ENCODE assay signal across 21 mouse cellular contexts in the genomic region with DNA sequence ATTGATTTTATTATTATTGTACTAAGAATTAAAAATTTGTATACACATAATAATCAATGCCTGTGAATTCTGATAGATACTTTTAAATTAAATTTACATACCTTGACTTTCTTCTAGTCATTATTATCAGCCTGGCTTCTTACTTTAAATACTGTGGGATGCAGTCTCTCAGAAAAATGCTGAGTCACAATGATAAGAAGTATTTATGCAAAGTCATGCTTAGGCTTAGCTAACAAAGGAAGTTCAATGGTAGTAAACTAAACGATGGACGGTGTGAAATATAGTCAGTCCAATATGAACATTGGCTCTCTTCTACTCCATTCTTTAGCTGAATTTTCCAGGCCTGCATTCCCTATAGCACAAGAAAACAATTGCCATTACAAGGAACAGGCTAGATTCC. TPM values are rescaled to one million over a fixed set of nuclear protein-coding genes. Genes with fewer than 3 reads are reported as not detected.
A peak's percentile ranks its signal among the peaks of the same experiment; 100 is the strongest.
DNase-seq lines count a peak whose midpoint lies in the region; ATAC-seq lines count a peak whose summit lies in the region.
"Had no signal": no experiment of that assay in that cellular context is flagged by ENCODE, and none has a peak within 500 bp of the region (broad histone marks: within the 10 kb centered on the region; RNA-seq: fewer than 3 reads in every experiment).

No protein-coding gene starts in this region.

- H3K9ac ChIP-seq in liver, embryonic 11.5 days (ENCODE audit: low read depth, low read length) = no peak overlapping the region
- no peak overlapping the region for H3K9ac ChIP-seq in liver, embryonic 13.5 days
- H3K9ac ChIP-seq: embryonic facial prominence, embryonic 12.5 days; forebrain, embryonic 13.5 days; hindbrain, embryonic 12.5 days; limb, embryonic 12.5 days had no signal

- no peaks in the 10 kb centered on the region for H3K9me3 ChIP-seq in liver, embryonic 11.5 days (ENCODE audit: control insufficient read depth, low read length)
- H3K9me3 ChIP-seq in liver, embryonic 13.5 days (replicated peaks) = no peaks in the 10 kb centered on the region
- H3K9me3 ChIP-seq: embryonic facial prominence, embryonic 12.5 days; forebrain, embryonic 13.5 days; hindbrain, embryonic 12.5 days; limb, embryonic 12.5 days had no signal

- no peaks in the 10 kb centered on the region for H3K27me3 ChIP-seq in liver, embryonic 11.5 days (replicated peaks; ENCODE audit: control insufficient read depth, insufficient read depth, low read length)
- no peaks in the 10 kb centered on the region for H3K27me3 ChIP-seq in liver, embryonic 13.5 days
- H3K27me3 ChIP-seq: embryonic facial prominence, embryonic 12.5 days; forebrain, embryonic 13.5 days; hindbrain, embryonic 12.5 days; limb, embryonic 12.5 days had no signal

- peak; percentile 62; the same call in 1 of the 2 replicates for ATAC-seq in liver, embryonic 11.5 days (replicated peaks; ENCODE audit: low FRiP score)
- ATAC-seq in liver, embryonic 13.5 days (ENCODE audit: low read depth) = peak; percentile 81
- ATAC-seq: forebrain, embryonic 13.5 days had no signal

- peaks cover 7% of the 10 kb centered on the region for H3K4me1 ChIP-seq in liver, embryonic 11.5 days (replicated peaks; ENCODE audit: control insufficient read depth, insufficient read depth, low read length)
- peaks cover 43% of the 10 kb centered on the region for H3K4me1 ChIP-seq in liver, embryonic 13.5 days (replicated peaks)
- H3K4me1 ChIP-seq: embryonic facial prominence, embryonic 12.5 days; forebrain, embryonic 13.5 days; hindbrain, embryonic 12.5 days; limb, embryonic 12.5 days had no signal

- DNase-seq in liver, embryonic 11.5 days (ENCODE audit: low spot score) = no peak
- DNase-seq in liver = no peak
- peak; percentile 78 for DNase-seq in c-Kit-negative CD71-positive TER-119-positive erythroid progenitor cells, embryonic 14.5 days (ENCODE audit: low read depth, low spot score)
- peak; percentile 24 for DNase-seq in liver, embryonic 13.5 days
- no peak for DNase-seq in layer of hippocampus, adult 9-11 months
- no peak for DNase-seq in left cerebral cortex, postnatal 36 days (ENCODE audit: low spot score in 2 of 2)
- DNase-seq in left cerebral cortex, postnatal 10 days (ENCODE audit: extremely low spot score in 1 of 2, low spot score in 2 of 2) = no peak
- DNase-seq: adrenal gland, postnatal 10 days; cerebellum, postnatal 25 days; kidney, adult 11 months; kidney, postnatal 25 days; lung, postnatal 10 days; midbrain, embryonic 14.5 days; thymus, postnatal 25 days had no signal

- 0 out of 2 replicates have a peak overlapping the region, but pooled peaks have one; percentile 15 for H3K27ac ChIP-seq in liver, embryonic 11.5 days (ENCODE audit: low read depth, low read length)
- peak overlapping the region; percentile 31 for H3K27ac ChIP-seq in liver, embryonic 13.5 days
- H3K27ac ChIP-seq: embryonic facial prominence, embryonic 12.5 days; forebrain, embryonic 13.5 days; hindbrain, embryonic 12.5 days; limb, embryonic 12.5 days had no signal

- intact Hi-C loops in left cerebral cortex, postnatal 36 days (cut with DNase I) = no loop called here
- intact Hi-C loops in left cerebral cortex, postnatal 10 days (cut with DNase I) = no loop called here

- WGBS in liver, embryonic 11.5 days = 54% methylated on average over 2 of the region's 2 CpGs
- 8% methylated on average over 2 of the region's 2 CpGs for WGBS in liver, embryonic 13.5 days (ENCODE audit: insufficient replicate concordance)

- no peaks in the 10 kb centered on the region for H3K36me3 ChIP-seq in liver, embryonic 11.5 days (ENCODE audit: control insufficient read depth, insufficient read depth, low read length)
- no peaks in the 10 kb centered on the region for H3K36me3 ChIP-seq in liver, embryonic 13.5 days
- H3K36me3 ChIP-seq: embryonic facial prominence, embryonic 12.5 days; hindbrain, embryonic 12.5 days; limb, embryonic 12.5 days had no signal

- no peak overlapping the region for H3K4me2 ChIP-seq in liver, embryonic 11.5 days
- H3K4me2 ChIP-seq in liver, embryonic 13.5 days = peak overlapping the region; percentile 15; the same call in 1 of the 2 replicates
- H3K4me2 ChIP-seq: embryonic facial prominence, embryonic 12.5 days; forebrain, embryonic 13.5 days; hindbrain, embryonic 12.5 days; limb, embryonic 12.5 days had no signal

- no peak overlapping the region for H3K4me3 ChIP-seq in liver, embryonic 11.5 days (ENCODE audit: low read depth, low read length)
- H3K4me3 ChIP-seq in liver, embryonic 13.5 days (replicated peaks) = no peak overlapping the region
- H3K4me3 ChIP-seq: embryonic facial prominence, embryonic 12.5 days; forebrain, embryonic 13.5 days; hindbrain, embryonic 12.5 days; limb, embryonic 12.5 days had no signal

RNA-seq across cellular contexts. Expression of a gene that starts 16.8 kb away (rescaled TPM):
- not detected in 2 replicates for polyA plus RNA-seq in liver, embryonic 11.5 days (2014; fragmentation: Nextera tagmentation; extraction: Ambion mirVana)
- not detected in 2 replicates for polyA plus RNA-seq in liver, embryonic 13.5 days (2015; fragmentation: Nextera tagmentation; extraction: Ambion mirVana)
- not detected for total RNA-seq in left cerebral cortex, postnatal 36 days (2021)
- total RNA-seq in left cerebral cortex, postnatal 10 days (2021) = not detected
- total RNA-seq: adrenal gland, postnatal 10 days; gastrocnemius, adult 18-20 months had no signal
- polyA plus RNA-seq: embryonic facial prominence, embryonic 12.5 days; forebrain, embryonic 13.5 days; heart, embryonic 14.5 days; hindbrain, embryonic 12.5 days; limb, embryonic 12.5 days; midbrain, embryonic 14.5 days; stomach, embryonic 14.5 days had no signal

RNA-seq across cellular contexts. Expression of a gene that starts 53.1 kb away (rescaled TPM):
- polyA plus RNA-seq in liver, embryonic 11.5 days (2014; fragmentation: Nextera tagmentation; extraction: Ambion mirVana) = 83.4 and 99.7 TPM in 2 replicates
- polyA plus RNA-seq in liver, embryonic 13.5 days (2015; fragmentation: Nextera tagmentation; extraction: Ambion mirVana) = 90.9 and 111 TPM in 2 replicates
- 10 to 100 TPM; 10.8 to 12.8 TPM for total RNA-seq in left cerebral cortex, postnatal 36 days (2021)
- total RNA-seq in left cerebral cortex, postnatal 10 days (2021) = 10 to 100 TPM; 16.4 to 25.5 TPM

Comparison
In these comparisons a context has a peak if more than half of its experiments do, and no peak if none do; other contexts are left out.
1. DNase-seq: peak in c-Kit-negative CD71-positive TER-119-positive erythroid progenitor cells, embryonic 14.5 days (single experiment) and liver, embryonic 13.5 days (single experiment); none in liver, embryonic 11.5 days (single experiment), liver (single experiment), layer of hippocampus, adult 9-11 months (single experiment), left cerebral cortex, postnatal 36 days (0 of 2) and left cerebral cortex, postnatal 10 days (0 of 2).